Mouse (Mus musculus) kidney, adult 11 months (tissue): ENCODE results near the gene Grsf1.

ENCODE experiments used
- DNase-seq: peaks from one replicate; pipeline ENCODE4 v3.0.0; 2022

Gene Grsf1

DNA sequence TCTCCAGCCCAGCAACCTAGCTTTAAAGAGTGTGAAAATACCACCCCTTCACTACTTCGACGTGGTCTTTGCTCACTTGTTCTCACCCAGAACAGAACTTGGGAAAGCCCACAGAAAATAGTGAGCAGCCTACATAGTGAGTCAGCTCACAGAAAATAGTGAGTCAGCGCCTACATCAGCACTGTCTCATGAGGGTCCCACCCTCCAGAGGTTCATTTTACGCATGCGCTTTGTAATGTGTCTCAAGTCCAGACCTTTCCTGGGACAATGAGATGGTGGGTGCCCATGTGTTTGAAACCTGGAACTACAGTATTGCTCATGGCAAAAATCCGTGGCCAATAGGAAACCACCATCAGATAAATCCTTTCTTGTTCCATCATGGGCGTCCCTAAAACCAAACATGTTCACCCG is 12.0 kb upstream of the Grsf1 start:
- DNase-seq, result no peak

- no peak for DNase-seq
Measured at GRCm38 (mm10) chr5:88685745-88686299, 9.9 kb upstream of the Grsf1 start.

DNA sequence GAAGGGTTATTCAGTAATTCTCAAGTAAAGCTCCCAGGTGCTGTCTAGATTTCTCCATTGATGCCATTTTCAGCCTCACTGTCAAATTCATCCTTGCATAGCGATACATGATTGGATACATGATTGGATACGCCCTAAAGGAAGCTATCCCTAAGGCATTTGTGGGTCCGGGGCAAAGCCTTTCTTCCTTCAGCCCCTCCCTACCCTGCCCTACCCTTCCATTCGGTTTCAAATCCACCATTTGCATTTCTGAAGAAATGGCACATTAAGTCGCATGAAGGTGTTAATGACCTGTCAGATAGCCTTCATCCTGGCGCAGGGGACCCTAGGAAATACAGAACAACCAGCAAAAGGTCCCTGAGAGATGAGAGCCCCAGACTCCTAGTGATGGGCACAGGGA is 9.3 kb upstream of the Grsf1 start:
- no peak for DNase-seq

- DNase-seq, result no peak
Measured at GRCm38 (mm10) chr5:88684226-88684625, 8.3 kb upstream of the Grsf1 start.

DNA sequence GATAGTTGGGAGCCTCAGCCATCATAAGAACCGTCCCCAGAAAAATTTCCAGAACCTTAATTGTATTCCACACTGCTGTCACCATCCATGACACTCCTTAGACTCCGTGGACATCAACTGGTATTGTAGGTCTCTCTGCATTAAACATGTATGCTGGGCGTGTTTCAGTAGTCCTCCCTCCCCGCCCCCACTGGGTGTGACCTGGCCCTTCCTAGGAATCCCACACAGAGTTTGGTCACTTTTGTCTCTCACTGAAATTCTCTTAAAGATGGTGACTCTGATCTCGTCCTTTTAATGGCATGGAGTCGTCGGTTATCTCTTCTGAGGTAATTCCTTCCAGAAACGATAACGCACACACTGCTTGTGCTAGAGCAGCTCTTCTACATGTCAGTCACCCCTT is 7.7 kb upstream of the Grsf1 start:
- DNase-seq, result no peak

DNA sequence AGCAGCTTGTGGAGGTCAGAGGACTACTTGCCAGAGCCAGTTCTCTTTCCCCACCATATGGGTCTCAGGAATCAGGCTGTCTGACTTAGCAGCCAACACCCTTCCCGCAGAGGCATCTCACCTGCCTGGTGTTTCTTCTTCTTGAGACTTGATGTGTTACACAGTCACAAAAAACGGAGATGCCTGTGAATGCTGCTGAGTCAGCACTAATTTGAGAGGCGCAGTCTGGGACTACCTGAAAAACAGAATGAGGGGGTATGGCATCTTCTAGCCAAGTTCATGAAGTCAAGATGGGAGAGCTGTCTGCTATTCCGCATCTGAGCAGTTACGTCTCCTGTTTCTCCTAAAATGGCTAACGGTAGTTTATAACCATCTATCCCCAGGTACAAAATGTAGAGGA is 4.6 kb upstream of the Grsf1 start:
- no peak for DNase-seq

- no peak for DNase-seq
Measured at GRCm38 (mm10) chr5:88679341-88679740, 3.4 kb upstream of the Grsf1 start.

DNA sequence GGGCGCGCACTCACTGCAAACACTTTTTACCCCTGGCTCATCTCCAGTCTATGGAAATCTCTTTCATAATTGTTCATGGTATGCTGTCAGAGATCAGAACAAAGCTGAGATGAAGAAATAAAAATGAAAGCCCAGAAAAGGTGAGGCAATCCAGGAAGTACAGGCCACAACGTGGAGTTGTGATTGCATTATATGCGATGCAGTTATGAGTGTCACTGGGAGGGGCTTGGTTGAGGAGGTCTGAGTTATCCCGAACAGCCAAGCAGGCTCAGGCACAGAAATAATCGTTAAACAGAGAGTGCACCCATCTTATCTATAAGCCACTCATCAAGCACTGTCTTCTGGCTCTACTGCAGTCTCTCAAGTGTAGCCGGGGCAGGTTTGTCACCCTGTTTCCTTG is 3.0 kb upstream of the Grsf1 start:
- DNase-seq, result no peak

DNA sequence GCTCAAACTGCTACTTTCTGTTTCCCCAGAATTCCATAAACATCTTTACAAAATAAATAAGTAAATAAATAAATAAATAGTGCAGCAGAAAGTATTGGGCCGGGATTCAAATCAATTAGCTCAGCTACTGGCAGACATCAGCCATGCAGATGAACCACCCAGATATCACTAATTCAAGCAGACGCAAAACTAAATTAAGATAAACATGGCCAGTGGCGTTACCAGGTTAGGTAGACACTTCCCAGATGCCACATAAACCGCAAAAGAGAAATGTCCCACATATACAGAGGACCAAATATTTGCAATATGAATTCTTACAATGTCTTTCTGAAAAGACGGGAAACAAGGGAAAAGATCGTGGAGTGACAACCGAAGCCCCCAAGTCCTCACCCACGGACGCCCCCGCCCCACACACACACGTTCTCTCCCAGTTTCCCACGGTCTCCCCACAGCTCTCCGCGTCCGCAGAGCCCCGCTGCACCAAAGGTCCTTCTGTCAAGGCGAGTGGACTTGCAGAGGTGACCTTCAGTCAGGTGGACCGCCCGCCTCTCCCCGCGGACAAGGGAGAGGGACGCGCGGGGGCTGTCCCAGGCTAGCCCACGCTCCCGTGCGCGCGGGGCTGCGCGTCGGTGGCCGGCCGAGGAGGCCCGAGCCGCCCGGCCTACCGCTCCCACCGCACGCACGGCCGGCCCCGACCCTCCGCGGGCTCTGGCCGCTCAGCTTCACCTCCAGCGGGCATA is 1.1 kb downstream of the Grsf1 start:
- DNase-seq, result peak; percentile 75

GRCm38 (mm10) chr5:88663875-88664274 is 12.1 kb downstream of the Grsf1 start:
- DNase-seq, result no peak

GRCm38 (mm10) chr5:88663151-88663550 is 12.8 kb downstream of the Grsf1 start:
- no peak for DNase-seq

DNA sequence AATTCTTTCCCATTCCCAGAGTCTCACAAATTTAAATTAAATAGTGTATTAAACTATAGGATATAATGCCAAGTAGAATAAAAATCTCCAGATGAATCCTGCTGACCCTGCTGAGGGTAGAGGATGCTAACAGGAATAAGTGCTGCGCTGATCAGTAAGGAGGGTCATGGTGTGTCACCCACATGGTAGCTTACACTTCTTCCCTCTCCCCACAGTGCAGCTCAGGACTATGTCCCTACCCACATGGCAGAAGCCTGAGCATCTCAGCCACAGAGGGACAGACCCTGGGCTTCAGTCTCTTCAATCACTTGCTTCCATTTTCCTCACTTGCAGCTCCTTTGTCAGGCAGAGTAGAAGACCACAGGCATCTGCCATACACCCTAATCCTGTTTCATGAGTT is 18.1 kb downstream of the Grsf1 start:
- DNase-seq, result no peak

- DNase-seq, result no peak
Measured at GRCm38 (mm10) chr5:88652589-88652988, 23.4 kb downstream of the Grsf1 start.

GRCm38 (mm10) chr5:88649250-88650173 is 26.5 kb downstream of the Grsf1 start:
- no peak for DNase-seq

GRCm38 (mm10) chr5:88645405-88645804 is 30.6 kb downstream of the Grsf1 start:
- peak; percentile 52 for DNase-seq

- peak; percentile 35 for DNase-seq
Measured at GRCm38 (mm10) chr5:88644901-88645300, 31.1 kb downstream of the Grsf1 start.

GRCm38 (mm10) chr5:88643491-88643890 is 32.5 kb downstream of the Grsf1 start:
- DNase-seq, result no peak

GRCm38 (mm10) chr5:88642786-88643185 is 33.2 kb downstream of the Grsf1 start:
- DNase-seq, result peak; percentile 32

DNA sequence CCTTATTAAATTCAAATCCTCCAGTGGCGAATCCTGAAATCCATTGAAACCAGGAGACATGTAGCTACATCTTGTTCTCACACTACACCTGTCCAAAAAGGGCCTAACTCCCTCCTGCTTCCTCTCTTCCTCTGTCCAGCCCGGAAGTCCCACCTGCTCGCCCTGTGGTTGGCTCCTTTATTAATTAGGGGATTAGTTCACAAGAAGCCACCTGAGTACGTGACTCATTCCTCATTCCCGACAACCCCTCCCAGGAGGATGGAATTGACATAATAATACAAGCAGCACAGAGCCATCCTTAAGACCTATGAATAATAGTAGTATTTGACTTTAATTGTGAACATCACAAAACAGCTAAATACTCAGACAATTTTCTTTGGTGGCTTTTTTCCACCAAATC is 41.9 kb downstream of the Grsf1 start:
- no peak for DNase-seq

- DNase-seq, result peak; percentile 90
Measured at GRCm38 (mm10) chr5:88632463-88632862, 43.5 kb downstream of the Grsf1 start.

DNA sequence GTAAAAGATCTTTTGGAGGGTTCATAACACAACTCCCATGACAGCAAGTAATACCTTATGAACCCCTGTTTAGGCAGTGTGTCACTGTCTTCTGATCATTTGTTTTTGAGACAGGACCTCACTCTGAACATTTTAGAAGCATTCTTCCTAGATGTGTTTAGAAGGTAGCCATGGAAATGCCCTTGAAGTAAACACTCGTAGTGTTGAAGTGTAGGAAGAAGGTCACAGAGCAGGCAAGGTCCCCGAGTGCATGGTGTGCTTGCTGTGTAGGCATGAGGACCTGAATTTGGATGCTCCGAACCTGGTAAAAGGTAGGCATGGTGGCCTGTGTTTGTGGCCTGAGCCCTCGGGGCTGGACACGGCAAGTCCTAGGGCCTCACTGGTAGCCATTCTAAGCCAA is 44.4 kb downstream of the Grsf1 start:
- DNase-seq, result peak; percentile 6

DNA sequence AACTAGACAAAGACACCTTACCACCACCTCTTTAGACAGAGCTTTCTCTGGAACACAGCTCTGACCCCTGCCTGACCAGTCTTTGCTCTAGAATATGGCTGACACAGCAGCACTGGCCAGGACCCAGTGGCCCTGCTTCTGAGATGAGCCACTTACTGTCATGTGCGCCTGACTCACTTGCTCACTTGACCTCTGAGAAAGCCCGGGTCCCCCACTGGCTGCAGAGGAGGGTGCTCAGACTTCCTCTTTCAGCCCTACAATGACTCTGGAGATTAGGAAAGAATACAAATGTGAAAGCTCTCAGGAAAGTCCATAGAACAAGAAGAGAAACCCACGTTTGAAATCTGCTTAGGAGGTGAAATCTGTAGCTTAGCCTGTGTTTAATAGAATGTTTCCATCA is 45.1 kb downstream of the Grsf1 start:
- DNase-seq, result peak; percentile 58

DNA sequence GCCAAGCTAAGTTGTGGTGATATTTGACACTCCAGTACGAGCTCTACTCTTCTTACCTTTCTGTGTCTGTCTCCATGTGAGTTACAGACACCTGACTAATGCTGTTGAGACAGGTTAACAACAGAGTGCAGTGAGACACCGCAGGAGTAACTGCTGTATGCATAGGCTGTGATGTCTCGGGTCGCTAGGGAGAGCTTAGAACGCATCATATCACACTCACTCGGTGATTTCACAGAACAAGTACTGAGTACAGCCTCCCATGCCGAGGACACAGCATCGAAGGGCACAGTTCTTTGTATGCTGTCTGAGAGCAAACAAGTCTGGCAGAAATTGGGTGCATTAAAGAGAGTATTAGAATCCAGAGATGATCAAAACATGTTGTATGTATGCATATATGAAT is 46.0 kb downstream of the Grsf1 start:
- peak; percentile 3 for DNase-seq

- peak; percentile 1 for DNase-seq
Measured at GRCm38 (mm10) chr5:88629125-88629524, 46.8 kb downstream of the Grsf1 start.
